Mouse (Mus musculus) cortical plate, adult 2 months (tissue): ENCODE data around the gene Bace2.

Experiments
- CTCF ChIP-seq: fragments of 200-500 bp; IDR thresholded peaks from 2 replicates; pipeline ENCODE4 v1.5.1; 2011; ENCODE audit warnings: mild to moderate bottlenecking, control low read depth, low read length; ENCODE audit not compliant: insufficient read depth; ENCODE audit errors: extremely low read depth
- POLR2A ChIP-seq: fragments of 200-500 bp; IDR thresholded peaks from 2 replicates; pipeline ENCODE4 v1.6.1; 2011; ENCODE audit warnings: mild to moderate bottlenecking, low read length, control low read depth; ENCODE audit not compliant: insufficient read depth; ENCODE audit errors: extremely low read depth

- no peak for TF ChIP-seq POLR2A
- no peak for TF ChIP-seq CTCF
Observed at GRCm38 (mm10) chr16:97387955-97388354, 31.4 kb downstream of the Bace2 start.
